Mouse (Mus musculus) intestine, postnatal 0 days (tissue): ENCODE results near the gene Gtse1. TPM values are rescaled to one million over a fixed set of nuclear protein-coding genes. Genes with fewer than 3 reads are reported as not detected.
A peak's percentile ranks its signal among the peaks of the same experiment; 100 is the strongest.

Experiments used
- ATAC-seq: fragments of 200-750 bp; cut with Nextera tagmentation; 2 replicates; pipeline ENCODE4 v1.8.0; 2017; ENCODE audit warnings: mild to moderate bottlenecking, moderate TSS enrichment, moderate library complexity
- H3K27ac ChIP-seq: fragments of 300-500 bp; sonication (generic); 2 replicates; pipeline ENCODE4 v1.5.1; 2014; ENCODE audit warnings: mild to moderate bottlenecking, low read depth, low read length, moderate library complexity
- H3K27me3 ChIP-seq: fragments of 300-500 bp; sonication (generic); replicated peaks from 2 replicates; pipeline ENCODE4 v1.6.1; 2014; ENCODE audit warnings: low read length, mixed read lengths; ENCODE audit not compliant: control insufficient read depth, insufficient read depth
- H3K36me3 ChIP-seq: fragments of 300-500 bp; sonication (generic); 2 replicates; pipeline ENCODE4 v1.6.1; 2014; ENCODE audit warnings: mild to moderate bottlenecking, moderate library complexity; ENCODE audit not compliant: control insufficient read depth, insufficient read depth
- H3K4me1 ChIP-seq: fragments of 300-500 bp; sonication (generic); replicated peaks from 2 replicates; pipeline ENCODE4 v1.6.1; 2014; ENCODE audit warnings: antibody characterized with exemption, low read length, mixed read lengths; ENCODE audit not compliant: control insufficient read depth, insufficient read depth
- H3K4me2 ChIP-seq: fragments of 300-500 bp; sonication (generic); replicated peaks from 2 replicates; pipeline ENCODE4 v1.6.1; 2014; ENCODE audit warnings: low read depth, mild to moderate bottlenecking, moderate library complexity
- H3K4me3 ChIP-seq: fragments of 300-500 bp; sonication (generic); 2 replicates; pipeline ENCODE4 v1.5.1; 2014; ENCODE audit warnings: low read depth, low read length
- H3K9ac ChIP-seq: fragments of 300-500 bp; sonication (generic); 2 replicates; pipeline ENCODE4 v1.6.1; 2014; ENCODE audit warnings: mild to moderate bottlenecking, low read depth, low read length
- H3K9me3 ChIP-seq: fragments of 300-500 bp; sonication (generic); 2 replicates; pipeline ENCODE4 v1.6.1; 2016; ENCODE audit warnings: mixed run types; ENCODE audit not compliant: control insufficient read depth
- CTCF ChIP-seq: sonication (generic); IDR thresholded peaks from 2 replicates; pipeline ENCODE4 v1.5.1; 2016; ENCODE audit warnings: low read depth, mild to moderate bottlenecking, control low read depth, antibody characterized with exemption, moderate library complexity
- WGBS: fragments of 180-500 bp; shearing (Covaris S2); extraction: QIAGEN DNeasy Blood & Tissue Kit; methylation state at CpG from one replicate; pipeline ENCODE4 v1.1.7; 2014; 5-methylcytosine and 5-hydroxymethylcytosine counted together
- polyA plus RNA-seq: library from polyadenylated mRNA; unstranded; fragments of >200 nt; fragmentation: Nextera tagmentation; extraction: Ambion mirVana; gene quantifications from 2 replicates; pipeline ENCODE4 v1.2.1, GENCODE M21; 2015

The Gtse1 gene
- polyA plus RNA-seq, 1 experiment from 2014 or later = 4.6 TPM

DNA sequence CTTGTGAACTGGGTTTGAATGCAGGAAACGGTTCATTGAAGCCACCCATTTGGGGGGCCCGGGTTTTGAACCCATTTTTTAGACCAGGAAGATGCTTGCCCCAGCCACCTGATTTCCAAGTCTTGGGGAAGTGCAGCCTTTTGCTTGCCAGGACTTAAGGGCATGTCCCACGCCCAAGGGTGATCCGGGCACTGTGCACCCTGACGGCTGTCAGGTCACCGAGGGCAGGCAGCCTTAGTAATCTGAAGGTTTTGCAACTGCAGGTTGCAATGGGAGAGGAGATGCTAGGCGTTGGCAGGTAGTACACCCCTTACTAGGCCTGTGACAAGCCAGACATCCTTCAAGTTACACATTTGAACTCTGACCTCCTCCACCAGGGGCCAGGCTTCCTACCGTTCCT lies 26.9 kb upstream of the Gtse1 start:
- H3K36me3 ChIP-seq = peaks cover 4% of the 10 kb centered on the region; the same call in 1 of the 2 replicates
- H3K4me1 ChIP-seq = 0 out of 2 replicates have a peak, but pooled peaks cover 4% of the 10 kb centered on the region
- no peak for TF ChIP-seq CTCF
- no peaks in the 10 kb centered on the region for H3K9me3 ChIP-seq
- peak overlapping the region; percentile 62; the same call in 1 of the 2 replicates for H3K9ac ChIP-seq
- H3K4me2 ChIP-seq = peak overlapping the region; percentile 85
- H3K27ac ChIP-seq = peak overlapping the region; percentile 68
- peak overlapping the region; percentile 67 for H3K4me3 ChIP-seq
- peak; percentile 20; the same call in 1 of the 2 replicates for ATAC-seq
- H3K27me3 ChIP-seq = no peaks in the 10 kb centered on the region
- WGBS = 24% methylated on average over 8 of the region's 8 CpGs

- peak; percentile 53 for TF ChIP-seq CTCF
- 72% methylated on average over 3 of the region's 3 CpGs for WGBS
- no peak overlapping the region for H3K9ac ChIP-seq
- no peaks in the 10 kb centered on the region for H3K27me3 ChIP-seq
- no peak overlapping the region for H3K4me2 ChIP-seq
- ATAC-seq = no peak
- H3K27ac ChIP-seq = no peak overlapping the region
- peaks cover 8% of the 10 kb centered on the region; the same call in 1 of the 2 replicates for H3K36me3 ChIP-seq
- no peaks in the 10 kb centered on the region for H3K9me3 ChIP-seq
- H3K4me3 ChIP-seq = no peak overlapping the region
- 0 out of 2 replicates have a peak, but pooled peaks cover 4% of the 10 kb centered on the region for H3K4me1 ChIP-seq
These were observed 24.2 kb upstream of the Gtse1 start for GRCm38 (mm10) chr15:85835335-85835734.

DNA sequence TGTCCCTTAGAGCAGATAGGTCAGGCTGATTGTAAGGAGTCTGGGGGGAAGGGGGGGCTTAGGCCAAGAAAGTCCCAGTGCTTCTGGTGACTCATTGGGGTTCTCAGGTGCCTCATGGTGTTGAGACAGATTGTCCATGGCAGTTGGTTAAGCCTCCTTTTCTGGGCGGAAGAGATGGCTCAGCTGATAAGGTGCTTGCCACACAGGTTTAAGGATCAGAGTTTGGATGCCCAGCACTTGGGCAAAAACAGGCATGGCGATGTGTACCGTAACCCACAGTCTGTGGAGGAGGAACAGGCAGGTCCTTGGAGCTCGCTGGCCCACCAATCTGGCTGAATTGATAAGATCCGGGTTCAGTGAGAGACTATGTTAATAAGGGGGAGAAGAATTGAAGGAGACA lies 22.7 kb upstream of the Gtse1 start:
- Histone ChIP-seq H3K9me3 (no peaks in the 10 kb centered on the region), H3K36me3 (peaks cover 8% of the 10 kb centered on the region; the same call in 1 of the 2 replicates), H3K4me3 (no peak overlapping the region), H3K4me1 (0 out of 2 replicates have a peak, but pooled peaks cover 4% of the 10 kb centered on the region), H3K27ac (no peak overlapping the region), H3K4me2 (no peak overlapping the region), H3K9ac (no peak overlapping the region), H3K27me3 (no peaks in the 10 kb centered on the region)
- no peak for ATAC-seq
- 85% methylated on average over 5 of the region's 5 CpGs for WGBS
- TF ChIP-seq CTCF = no peak

DNA sequence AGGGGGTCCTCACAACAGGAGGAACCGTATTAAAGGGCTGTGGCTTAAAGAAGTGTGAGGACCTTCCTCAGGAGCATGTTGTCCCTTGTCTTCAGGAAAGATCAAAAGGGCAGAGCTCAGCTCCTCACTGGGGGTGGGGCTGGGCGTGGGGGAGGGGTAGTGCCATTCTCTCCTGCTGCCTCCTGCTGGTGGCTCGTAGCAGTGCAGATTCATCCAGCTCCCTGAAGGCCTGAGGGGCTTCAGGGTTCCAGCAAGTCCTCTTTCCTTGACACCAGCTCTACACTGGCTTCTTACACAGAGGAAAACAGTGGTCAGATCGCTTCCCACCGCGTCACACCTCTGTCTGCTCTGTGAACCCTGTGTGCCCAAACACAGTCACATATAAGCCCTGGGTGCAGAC lies 18.6 kb upstream of the Gtse1 start:
- no peak overlapping the region for H3K27ac ChIP-seq
- H3K4me3 ChIP-seq = no peak overlapping the region
- ATAC-seq = no peak
- no peaks in the 10 kb centered on the region for H3K27me3 ChIP-seq
- no peak overlapping the region for H3K4me2 ChIP-seq
- TF ChIP-seq CTCF = peak; percentile 77
- WGBS = 42% methylated on average over 6 of the region's 6 CpGs
- no peaks in the 10 kb centered on the region for H3K4me1 ChIP-seq
- no peaks in the 10 kb centered on the region for H3K9me3 ChIP-seq
- H3K9ac ChIP-seq = no peak overlapping the region; the same call in 1 of the 2 replicates
- peaks cover 16% of the 10 kb centered on the region; the same call in 1 of the 2 replicates for H3K36me3 ChIP-seq

DNA sequence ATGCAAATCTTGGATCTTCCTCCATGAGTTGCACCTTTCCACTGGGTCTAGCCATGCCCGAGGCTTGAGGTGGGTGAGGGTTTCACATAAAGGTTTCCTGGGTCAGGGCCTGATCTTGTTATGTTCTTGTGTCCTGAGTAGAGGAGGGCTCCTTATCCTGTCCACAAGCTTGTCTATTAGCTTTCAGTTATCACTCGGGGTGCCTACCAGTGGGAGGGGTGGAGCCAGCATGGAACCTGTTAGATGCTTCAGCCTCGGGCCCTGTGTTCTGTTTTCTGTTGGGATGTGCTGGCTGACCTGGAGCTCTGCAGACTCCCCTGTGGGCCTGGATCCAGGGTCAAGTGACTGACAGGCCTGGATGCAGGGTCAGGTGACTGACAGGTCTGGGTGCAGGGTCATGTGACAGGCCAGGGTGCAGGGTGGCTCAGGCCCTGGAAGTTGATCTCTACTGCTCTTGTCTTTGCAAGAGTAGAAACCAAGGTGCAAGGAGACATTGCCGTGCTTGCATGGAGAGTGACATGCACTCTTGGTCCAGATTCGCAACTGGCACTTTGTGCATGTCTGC lies 17.7 kb upstream of the Gtse1 start:
- no peak for TF ChIP-seq CTCF

GRCm38 (mm10) chr15:85845071-85845470 lies 14.5 kb upstream of the Gtse1 start:
- no peak for ATAC-seq
- Histone ChIP-seq H3K27me3 (no peaks in the 10 kb centered on the region), H3K9me3 (no peaks in the 10 kb centered on the region), H3K4me3 (no peak overlapping the region), H3K4me1 (no peaks in the 10 kb centered on the region), H3K36me3 (peaks cover 17% of the 10 kb centered on the region; the same call in 1 of the 2 replicates), H3K4me2 (no peak overlapping the region), H3K27ac (no peak overlapping the region), H3K9ac (no peak overlapping the region)
- no peak for TF ChIP-seq CTCF

More for the DNA sequence above, 17.7 kb upstream of the Gtse1 start:
- Histone ChIP-seq H3K9me3 (no peaks in the 10 kb centered on the region), H3K27me3 (no peaks in the 10 kb centered on the region), H3K27ac (no peak overlapping the region), H3K4me3 (no peak overlapping the region), H3K4me1 (no peaks in the 10 kb centered on the region), H3K36me3 (peaks cover 20% of the 10 kb centered on the region; the same call in 1 of the 2 replicates), H3K9ac (no peak overlapping the region), H3K4me2 (no peak overlapping the region)
- ATAC-seq = peak; percentile 26; the same call in 1 of the 2 replicates
- WGBS = 74% methylated on average over 5 of the region's 5 CpGs
